Mouse (Mus musculus) neural tube, embryonic 14.5 days (tissue): ENCODE measurements around the gene Gm11077. TPM values are rescaled to one million over a fixed set of nuclear protein-coding genes. Genes with fewer than 3 reads are reported as not detected.

Experiments used
- polyA plus RNA-seq: library from polyadenylated mRNA; unstranded; fragments of >200 nt; fragmentation: Nextera tagmentation; extraction: Ambion mirVana; gene quantifications from 2 replicates; pipeline ENCODE4 v1.2.1, GENCODE M21; 2014

The Gm11077 gene
- polyA plus RNA-seq, 1 experiment from 2014 or later, result not detected

Other genes starting within 250 kb of the Gm11077 start
- gene Aebp2, start 106.6 kb upstream of the Gm11077 start, polyA plus RNA-seq, result 12.2 and 12.8 TPM in 2 replicates